Mouse (Mus musculus) mature B cell (primary cell): ENCODE data around the gene Foxm1.

ENCODE experiments used
- in situ Hi-C: fragments of 300-500 bp; cut with MboI; formaldehyde crosslinking; loops from 2 replicates; pipeline ENCODE4 v1.14.3; 2019

Gene Foxm1

GRCm38 (mm10) chr6:128424269-128425019, 61.7 kb downstream of the Foxm1 start, which contains the start of gene Itfg2:
Itfg2 (minus strand) TSS chr6:128424931.
- in situ Hi-C loops = no loop called here

GRCm38 (mm10) chr6:128425046-128425445, 62.3 kb downstream of the Foxm1 start:
- in situ Hi-C loops = no loop called here
